Mouse (Mus musculus) B cell, adult 2 months (primary cell): ENCODE data around the gene Foxf1.

ENCODE experiments used
- DNase-seq, 2 experiments: peaks; one replicate each; pipeline ENCODE4 v3.0.0; 2022

Foxf1 gene

DNA sequence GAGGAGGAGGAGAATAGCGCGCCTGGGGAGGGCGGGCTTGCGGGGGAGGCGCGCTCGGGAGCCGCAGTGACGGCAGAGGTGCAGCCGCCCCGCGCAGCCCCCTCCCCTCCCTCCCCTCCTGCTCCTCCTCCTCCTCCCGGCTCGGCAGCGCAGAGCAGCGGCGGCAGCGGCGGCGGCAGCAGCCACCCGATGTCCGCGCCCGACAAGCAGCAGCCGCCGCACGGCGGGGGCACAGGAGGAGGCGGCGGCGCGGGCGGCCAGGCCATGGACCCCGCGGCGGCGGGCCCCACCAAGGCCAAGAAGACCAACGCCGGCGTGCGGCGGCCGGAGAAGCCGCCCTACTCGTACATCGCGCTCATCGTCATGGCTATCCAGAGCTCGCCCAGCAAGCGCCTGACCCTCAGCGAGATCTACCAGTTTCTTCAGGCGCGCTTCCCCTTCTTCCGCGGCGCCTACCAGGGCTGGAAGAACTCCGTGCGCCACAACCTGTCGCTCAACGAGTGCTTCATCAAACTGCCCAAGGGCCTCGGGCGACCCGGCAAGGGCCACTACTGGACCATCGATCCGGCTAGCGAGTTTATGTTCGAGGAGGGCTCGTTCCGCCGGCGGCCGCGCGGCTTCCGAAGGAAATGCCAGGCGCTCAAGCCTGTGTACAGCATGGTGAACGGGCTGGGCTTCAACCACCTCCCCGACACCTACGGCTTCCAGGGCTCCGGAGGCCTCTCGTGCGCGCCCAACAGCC, at the start of gene Foxf1:
Gene Foxf1, plus strand, starts transcription at position 177 of the 742 bp plus-strand sequence.
- DNase-seq, result no peak

DNA sequence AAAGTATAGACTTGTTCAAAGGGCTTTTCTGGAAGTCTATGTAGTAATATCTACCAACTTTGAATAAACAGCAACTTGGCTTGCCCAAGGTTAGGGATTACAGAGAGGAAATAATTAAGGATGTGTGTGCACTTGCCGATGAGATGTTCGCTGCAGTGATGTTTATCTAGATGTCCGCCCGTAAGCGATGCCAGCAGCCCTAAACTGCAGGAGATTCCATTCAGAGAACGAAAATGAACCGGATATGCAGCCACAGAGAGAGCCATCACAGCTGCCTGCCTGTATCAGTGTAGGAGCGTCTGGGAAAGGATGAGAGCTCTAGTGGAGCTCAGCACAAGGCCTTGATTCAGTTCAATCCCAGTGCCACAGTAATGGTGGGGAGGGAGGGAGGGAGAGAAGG, 48.6 kb upstream of the Foxf1 start:
- DNase-seq, result no peak

DNA sequence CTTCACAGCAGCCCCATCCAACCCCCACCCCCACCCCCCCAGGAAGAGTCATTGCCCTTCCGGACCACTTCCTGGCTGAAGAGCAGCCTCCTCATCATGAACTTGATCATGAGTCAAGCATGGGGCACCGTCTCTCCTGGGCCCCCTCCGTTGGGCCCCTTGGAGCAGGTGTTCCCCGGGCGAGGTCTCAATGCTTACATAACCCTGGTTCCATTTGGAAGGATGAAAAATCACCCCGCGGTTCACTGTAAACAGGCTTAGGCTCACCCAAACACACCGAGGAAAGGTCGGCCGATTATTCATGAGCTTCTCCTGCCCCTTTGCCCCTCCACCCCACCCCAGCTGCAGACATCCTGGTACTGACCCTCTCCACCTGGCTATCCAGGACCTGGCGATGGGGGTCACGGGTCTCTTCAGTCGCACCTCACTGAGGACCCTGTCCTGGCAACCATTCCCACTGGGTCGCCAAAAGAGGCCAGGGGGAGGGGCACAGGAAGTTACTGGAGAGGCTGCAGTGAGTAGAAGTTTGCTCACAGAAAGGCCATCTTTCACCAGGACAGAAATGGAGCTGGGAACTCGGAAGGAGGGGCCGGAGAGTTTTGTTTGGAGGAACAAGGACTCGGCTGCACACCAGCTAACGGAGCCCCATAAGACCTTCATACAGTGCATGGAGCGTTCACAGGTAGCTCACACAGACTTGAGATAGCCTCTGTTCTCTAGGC, 40.3 kb upstream of the Foxf1 start:
- no peak for DNase-seq

DNA sequence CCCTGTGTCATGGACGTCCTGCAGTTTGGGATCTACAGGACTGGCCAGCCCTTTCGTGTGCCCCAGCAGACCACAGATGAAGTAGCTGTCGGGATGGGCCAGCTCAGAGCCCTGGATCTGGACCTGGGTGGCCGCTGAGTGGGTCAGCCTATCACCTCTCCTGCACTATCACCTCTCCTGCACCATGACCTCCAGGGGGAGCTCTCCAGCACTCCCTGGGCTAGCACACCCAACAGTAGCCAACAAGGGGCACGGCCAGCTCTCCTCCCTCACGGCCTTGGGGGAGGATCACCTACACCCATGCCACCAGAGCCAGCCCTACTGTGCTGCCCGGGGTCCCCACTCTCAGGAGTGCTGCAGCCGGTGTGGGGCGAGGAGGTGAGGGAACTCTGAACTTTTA, 36.7 kb upstream of the Foxf1 start:
- peak; percentile 8 to 15 for DNase-seq

DNA sequence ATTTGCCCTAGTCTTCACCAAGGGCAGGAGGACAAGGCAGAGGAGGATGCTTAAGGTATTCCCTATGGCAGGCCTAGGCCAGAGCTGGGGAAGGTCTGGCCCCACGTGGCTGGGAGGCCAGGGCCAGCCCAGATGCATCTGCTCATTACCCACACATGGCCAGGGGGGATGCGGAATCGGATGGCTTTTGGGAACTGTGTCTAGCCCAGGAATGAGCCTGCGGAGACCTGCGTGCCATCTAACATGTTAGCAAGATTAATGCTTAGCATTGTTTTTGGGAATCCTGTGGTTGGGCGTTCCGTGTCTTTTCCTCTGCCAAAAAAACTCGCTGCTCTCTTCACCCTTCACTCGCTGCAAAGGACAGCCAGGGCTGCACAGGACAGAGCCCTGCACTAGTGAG, 26.1 kb upstream of the Foxf1 start:
- no peak for DNase-seq

DNA sequence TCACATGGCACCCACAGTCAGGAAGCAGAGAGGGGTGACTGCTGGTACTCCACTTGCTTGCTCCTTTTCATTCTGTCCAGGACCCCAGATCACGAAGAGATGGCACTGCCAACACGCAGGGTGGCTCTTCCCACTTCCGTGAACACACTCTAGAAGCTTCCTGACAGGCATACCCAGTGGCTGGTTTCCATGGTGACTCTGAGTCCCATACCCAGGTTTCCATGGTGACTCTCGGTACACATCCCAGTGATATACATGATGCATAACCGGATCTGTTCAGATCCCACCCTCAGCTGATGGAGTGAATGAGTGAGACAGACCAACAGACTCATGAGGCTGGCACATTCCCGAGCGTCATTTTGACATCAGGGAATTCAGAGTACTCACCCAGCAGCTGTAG, 25.1 kb upstream of the Foxf1 start:
- DNase-seq, result no peak

DNA sequence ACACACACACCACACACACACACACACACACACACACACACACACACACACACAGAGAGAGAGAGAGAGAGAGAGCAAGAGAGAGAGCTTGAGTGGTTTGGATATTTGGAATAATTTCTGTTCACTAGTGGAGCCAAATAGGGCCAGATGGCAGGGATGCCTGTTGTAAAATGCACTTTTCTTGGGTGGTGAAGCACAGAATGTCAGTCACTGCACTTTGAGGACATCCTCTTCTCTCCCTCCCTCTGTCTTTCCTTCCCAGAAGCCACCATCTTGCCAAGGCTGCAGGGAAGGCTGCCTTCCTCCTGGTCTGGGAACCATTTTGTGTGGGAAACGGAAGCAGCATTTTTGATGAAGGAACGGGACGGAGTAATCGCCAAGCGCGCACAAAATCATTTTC, 21.7 kb upstream of the Foxf1 start:
- no peak for DNase-seq

DNA sequence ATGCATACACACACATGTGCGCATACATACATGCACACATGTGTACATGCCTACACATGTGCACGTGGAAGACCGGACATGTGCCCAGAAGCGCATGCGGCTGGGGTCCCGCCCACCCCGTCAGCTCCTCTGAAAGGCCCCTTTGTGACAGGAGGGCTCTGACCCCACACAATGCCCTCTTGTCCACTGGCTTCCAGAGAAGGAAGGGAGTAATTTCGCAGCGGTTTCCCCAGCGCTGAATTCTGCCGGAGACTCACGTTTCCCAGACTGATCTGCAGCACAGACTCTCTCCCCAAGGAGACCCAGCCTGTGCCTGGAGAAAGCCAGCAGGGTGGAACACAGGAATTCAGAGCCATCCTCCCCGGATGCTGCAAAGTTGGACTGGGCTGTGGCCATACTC, 20.5 kb upstream of the Foxf1 start:
- DNase-seq, result no peak

DNA sequence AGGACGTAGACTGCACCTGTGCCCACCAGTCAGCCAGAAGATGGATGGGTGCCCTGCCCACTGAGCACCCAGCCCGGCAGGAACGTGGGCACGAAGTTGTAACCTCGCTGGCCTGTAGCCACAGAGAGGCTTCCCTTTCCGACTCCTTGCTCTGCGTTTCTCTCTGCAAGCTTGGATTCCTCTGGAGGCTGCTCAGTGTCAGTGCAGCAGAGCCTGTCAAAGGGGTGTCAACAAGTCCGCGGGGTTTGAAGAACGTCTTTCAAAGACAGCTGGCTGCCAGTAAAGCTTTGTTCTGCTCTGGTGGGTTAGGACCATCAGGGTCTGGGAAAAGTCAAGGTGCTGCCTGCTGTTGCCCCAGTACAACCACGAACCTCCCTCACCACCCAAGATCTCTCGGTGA, 12.7 kb upstream of the Foxf1 start:
- no peak for DNase-seq

DNA sequence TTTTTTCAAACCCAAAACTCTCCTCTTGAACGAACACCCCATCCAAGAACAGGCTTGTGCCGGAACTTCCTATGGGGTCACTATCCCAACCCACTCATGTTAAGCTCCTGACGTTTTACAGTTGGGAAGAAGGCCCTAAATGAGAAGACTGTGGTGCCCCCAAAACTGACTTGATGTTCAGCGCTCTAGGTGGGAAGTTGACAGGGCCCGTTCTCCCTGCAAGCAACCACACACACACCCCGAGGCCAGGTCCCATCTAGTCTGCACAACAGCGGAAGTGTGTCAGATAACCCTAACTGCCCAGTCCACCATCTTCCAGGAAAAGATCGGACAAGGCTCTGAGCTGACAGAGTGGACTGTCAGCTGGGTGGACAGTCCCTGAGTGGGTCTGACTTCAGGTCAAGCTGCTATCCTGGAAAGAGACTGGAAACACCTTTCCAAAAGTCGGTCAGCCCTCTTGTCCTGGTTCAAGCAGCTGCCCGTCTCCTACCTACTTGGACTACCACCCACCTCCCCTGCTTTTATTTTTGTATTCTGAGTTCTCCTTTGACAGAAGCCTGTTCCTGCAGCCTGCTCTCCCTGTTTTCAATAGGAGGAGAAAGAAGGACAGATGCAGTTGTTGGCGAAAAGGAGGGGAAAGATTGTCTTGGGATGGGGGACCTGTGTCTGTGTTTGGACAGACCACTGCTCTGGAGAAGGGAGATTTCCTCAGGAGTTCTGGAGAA, 11.6 kb upstream of the Foxf1 start:
- no peak for DNase-seq

DNA sequence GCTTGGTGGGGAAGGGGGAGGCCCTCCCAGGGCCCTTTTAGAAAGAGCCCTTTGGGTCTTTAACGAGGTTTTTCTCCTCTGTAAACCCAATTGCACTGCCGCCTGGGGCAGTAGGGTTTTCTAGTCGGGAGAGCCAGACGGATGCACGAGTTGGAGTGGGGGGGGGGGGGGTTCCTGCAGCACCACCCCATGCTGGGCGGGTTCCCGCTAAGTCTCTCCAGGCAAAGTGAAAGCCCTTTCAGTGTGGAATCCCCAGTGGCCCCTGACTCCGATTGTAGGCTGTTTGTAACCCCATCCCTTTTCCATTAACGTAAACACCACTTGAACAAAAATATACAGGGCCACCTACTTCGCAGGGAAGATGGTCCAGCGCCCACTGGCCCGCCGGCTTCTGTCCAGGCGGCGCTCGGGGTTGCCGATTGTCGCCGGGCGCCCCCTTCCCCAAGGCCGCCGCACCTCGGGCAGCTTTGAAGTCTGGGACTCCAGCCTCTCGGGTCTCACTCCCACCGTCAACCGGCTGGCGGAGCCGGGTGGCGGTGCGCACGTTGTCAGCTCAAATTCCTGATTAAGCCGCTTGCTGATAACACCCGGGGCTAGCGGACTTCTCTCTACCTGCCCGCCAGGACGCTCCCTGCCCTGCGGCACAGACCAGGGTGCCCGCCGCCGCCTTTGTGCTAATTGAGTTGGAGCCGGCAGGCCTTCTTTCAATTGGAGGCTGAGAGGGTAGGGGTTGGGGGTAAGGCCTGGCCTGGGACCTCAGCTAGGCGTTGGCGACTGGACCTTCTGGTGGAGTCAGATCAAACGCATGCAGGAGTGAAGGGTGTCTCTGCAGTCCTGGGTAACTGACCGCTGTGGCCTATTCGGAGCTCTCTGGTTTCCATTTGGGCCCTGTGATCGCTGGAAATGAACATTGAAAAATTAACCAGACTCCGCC, 10.7 kb upstream of the Foxf1 start:
- no peak for DNase-seq

DNA sequence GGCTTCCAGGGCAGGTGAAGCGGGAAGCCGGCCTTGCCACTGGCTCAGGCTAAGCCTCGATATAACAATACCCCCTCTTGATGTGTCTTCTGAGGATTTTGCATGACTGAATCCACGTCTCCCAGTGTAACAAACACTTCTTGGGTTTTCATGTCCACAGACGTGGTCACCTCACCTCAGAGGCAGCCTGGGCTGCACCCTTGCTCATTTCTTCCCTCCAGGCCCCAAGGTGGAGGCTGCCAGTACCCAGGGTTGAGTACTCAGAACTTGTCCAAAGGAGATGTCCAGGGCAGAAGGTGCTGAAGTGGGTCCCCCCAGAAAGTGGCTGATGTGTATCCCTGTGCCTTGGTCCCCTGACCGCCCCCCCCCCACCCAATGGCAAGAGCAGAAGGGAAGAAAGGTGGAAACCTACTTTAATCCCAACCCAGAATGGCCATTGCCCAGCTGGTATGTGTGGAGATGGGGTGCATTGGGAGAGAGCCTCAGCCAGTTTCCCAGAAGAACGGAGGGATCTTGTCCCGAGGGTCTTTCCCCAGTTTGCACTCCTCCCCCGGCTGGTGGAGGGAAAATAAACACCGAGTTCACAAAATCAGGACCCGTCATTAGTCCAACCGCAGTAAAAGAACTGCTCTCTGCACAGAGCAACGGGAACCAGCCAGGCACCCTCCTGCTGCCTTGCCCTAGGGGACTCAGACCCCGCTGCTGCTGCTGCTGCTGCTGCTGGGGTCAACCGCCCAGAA, 9.9 kb upstream of the Foxf1 start:
- DNase-seq, result no peak

DNA sequence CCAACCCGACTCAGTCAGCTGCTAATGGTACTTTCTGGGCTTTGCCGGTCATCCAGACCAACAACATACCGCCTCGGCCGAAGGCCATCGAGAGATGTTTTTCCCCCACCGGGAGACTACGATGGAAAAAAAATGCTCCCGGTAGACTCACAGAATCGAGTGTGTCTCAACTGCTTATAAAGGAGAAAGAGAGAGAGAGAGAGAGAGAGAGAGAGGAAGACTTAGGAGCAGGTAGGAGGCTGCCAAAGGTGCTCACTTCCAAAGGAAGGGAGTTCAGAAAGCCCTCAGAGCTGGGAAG, 9.4 kb upstream of the Foxf1 start:
- DNase-seq, result no peak

DNA sequence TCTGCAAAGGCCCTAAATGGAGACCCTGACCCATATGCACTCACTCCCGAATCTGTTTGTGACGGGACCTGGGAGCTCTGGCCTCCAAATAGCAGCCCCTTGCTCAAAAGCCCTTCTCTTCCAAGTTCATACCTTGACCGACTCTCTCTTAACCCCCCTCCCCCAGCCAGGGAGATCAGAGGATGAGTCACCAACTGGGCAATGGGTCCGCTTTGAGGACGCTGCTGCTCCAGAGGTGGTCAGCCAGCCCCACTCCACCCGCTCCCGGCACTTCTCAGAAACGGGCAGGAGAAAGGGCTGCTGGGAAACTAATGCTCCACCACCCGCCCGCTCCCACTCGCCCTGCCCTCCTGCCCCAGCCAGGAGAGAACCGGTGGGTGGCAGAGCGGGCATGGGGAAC, 8.2 kb upstream of the Foxf1 start:
- no peak for DNase-seq

DNA sequence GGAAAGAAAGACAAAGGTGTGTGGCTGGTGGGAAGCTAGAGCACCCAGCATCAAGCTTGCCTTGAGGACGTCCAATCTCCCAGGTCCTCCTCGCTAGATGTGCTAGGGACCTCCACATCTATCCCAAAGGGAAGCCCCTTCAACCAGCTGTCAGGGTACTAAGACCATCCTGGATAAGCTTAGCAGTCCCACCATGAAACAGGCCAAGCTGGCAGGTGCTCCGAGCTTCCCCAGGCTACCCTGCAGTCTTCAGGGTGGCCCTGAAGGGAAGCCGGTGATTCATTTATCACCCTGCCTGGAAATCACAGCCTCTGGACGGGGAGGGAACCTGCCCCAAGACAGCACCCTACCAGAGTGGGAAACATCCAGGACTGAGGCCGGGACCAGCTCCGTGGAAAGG, 7.6 kb upstream of the Foxf1 start:
- no peak for DNase-seq

DNA sequence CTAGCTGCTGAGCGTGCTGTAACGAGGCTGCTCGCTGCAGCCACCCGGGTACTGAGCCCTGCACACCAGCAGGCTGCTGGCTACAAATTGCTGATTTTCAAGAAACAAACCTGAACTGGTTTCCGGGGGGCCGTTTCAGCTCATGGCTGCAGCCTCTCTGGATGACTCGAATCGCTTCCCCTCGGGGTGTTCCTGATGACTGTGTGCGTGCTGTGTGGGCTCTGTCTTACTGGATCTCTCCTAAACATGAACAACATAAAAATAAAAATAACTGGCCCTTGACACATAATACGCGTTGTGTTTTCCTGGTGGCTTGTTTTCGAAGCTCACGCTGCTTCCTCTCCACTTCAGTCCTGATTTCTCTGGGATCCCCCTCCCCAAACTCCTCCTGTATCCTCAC, 5.5 kb upstream of the Foxf1 start:
- DNase-seq, result no peak

DNA sequence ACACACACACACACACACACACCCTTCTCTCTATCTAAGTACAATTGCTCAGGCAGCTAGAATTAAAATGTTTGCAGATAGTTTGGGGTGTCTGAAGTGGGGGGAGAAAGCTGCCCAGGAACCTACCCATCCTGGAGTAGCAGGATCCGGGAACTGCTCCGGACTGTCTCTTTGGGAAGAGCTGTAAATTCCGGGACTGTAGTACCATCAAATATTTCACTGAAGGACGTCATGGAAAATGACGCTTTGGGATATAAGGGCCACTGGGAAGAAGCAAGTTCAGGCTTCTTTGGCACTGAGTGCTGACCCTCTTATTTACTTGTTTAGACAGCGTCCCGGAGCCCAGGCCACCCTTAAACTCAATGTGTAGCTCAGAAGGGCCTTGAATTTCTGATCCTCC, 5.0 kb upstream of the Foxf1 start:
- DNase-seq, result no peak

DNA sequence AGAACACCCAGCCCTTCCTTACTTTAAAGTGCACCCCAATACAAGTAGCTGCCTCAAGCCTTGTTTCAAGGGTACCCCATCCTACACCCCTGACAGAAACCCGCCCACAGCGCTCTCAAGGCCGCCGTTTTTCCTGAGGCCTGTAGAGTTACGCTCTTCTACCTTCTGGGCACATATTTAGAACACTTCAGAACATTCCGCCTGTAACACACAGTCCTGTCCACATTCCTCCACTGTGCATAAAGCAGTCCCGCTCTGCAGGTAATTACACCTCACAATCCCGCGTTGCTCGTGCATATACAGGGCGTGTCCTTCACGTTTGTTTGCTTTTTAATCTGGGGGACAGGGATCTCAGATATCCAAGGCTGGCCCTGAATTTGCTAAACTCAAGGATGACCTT, 4.2 kb upstream of the Foxf1 start:
- no peak for DNase-seq

DNA sequence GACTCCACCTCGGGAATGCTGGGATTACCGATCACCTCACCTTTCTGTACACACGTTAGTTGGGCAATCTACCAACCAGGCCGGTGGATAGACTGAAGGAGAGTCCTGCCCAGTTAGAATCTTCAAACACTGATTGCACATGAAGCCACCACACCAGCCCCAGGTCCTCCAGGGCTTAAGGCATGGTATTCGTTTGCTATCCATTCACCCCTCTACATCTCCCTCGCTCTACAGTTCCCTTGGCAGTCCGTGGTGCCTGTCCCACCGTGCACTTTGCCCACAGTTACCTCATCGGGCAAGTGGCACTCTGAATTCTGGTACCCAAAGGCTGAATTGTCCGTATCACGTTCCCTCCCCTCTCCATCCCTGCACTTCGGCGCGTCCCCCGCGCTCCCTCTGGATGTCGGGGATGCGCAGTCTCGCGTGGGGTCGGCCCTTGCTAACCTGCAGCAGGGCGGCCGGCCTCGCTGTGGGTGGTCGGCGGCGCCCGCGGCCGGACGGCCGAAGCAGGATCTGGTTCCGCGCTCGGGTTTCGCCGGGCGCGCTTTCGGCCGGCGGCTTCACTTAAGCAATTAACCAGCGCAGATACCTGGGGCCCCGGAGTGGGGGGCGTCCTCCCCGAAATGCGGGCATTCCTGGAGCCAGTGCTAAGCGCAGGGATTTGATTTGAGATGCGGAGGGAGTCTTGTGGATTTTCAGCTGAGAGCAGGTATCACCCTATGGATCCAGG, 3.7 kb upstream of the Foxf1 start:
- DNase-seq, result no peak

DNA sequence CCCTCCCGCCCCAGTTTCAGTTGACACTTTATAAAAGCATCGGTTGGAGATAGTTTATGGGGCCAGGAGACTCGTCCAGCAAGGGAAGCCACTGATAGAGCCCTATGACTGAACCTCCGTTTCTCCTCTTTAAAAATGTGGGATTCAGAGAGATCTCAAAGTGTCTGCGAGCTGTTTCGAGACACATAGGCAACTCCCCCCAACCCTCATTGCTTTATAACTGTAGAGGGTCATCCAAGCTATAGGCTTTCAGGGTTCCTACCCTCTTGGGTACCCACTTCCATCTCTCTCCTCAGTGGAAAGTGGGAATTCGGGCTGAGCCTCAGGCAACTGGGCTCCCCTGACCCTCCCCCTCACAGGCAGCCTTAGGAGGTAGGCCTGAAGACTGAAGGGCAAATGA, 2.8 kb upstream of the Foxf1 start:
- no peak for DNase-seq

DNA sequence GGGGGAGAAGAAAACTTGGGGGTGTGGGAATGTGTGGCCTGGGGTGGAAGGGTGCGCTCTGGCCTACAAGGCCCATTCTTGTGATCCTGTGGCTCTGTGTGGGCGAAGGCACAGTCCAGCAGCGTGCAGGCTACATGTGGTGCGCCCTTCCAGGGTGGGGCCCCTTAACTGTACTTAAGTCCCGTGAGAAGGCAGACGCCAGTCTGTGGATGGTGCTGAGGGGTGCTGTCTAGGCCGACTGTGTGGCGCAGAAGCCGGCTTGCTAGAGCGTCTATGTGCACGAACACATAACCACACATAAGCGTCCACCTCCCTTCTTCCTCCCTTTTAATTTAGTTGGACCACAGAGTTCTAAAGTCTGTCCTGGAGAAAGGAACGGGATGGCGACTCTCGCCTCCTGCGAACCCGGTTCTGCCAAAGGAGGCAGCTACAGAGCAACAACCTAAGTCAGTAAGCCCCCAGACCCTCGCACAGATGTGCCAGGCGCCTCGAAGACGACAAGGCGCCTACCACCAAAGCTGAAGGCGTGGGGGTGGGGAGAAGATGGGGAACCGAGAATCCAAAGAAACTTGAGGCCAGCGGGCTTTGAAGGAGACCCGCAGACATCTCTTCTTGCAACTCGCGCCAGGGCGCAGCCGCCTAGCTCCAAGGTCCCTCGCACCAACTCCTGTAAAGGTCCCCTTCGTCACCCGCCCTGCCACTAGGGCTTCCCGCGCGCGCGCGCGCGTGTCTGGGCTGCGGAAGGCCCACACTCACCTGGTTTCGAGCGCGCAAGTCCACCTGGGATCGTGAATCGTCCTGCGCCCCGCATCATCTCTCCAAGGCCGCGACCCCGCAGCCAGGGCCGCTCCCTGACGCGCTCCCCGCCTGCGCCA, 1.7 kb upstream of the Foxf1 start:
- no peak for DNase-seq
